Mouse (Mus musculus) heart, adult 2 months (tissue): ENCODE measurements around the gene Msl2.

ENCODE experiments used
- CTCF ChIP-seq: fragments of 200-600 bp; IDR thresholded peaks from 2 replicates; pipeline ENCODE4 v1.8.1; 2022; ENCODE audit warnings: antibody characterized with exemption, mild to moderate bottlenecking, moderate library complexity
- POLR2A ChIP-seq: fragments of 200-500 bp; IDR thresholded peaks from 2 replicates; pipeline ENCODE4 v1.6.1; 2011; ENCODE audit warnings: mild to moderate bottlenecking, low read depth, low read length, control low read depth; ENCODE audit not compliant: insufficient read depth

DNA sequence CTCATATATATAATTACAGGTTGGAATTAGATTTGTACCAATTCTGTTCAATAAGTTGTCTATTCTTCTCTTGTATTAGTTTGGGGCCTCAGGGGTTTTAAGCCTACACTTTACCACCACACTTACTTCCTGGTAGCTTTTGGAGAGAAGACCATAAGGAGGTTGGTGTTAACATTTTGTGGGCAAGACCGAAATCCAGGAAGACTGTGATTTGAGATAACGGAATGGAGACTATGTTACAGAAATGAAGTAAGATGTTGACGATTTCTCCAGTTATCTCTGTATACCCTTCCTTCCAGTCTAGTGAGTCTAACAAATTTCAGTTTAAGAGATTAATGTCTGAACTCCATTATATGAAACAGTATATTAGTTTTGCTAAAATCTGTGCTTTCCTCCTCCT lies 26.3 kb downstream of the Msl2 start:
- TF ChIP-seq POLR2A (no peak), CTCF (no peak)
